Mouse (Mus musculus) liver, postnatal 0 days (tissue): ENCODE data around the gene Arhgef3.

Source experiments
- CTCF ChIP-seq: sonication (generic); IDR thresholded peaks from 2 replicates; pipeline ENCODE4 v1.5.1; 2016; ENCODE audit warnings: antibody characterized with exemption, low read depth
- EP300 ChIP-seq: IDR thresholded peaks from 2 replicates; pipeline ENCODE4 v1.6.1; 2016; ENCODE audit warnings: antibody characterized with exemption, low read depth, mild to moderate bottlenecking

DNA sequence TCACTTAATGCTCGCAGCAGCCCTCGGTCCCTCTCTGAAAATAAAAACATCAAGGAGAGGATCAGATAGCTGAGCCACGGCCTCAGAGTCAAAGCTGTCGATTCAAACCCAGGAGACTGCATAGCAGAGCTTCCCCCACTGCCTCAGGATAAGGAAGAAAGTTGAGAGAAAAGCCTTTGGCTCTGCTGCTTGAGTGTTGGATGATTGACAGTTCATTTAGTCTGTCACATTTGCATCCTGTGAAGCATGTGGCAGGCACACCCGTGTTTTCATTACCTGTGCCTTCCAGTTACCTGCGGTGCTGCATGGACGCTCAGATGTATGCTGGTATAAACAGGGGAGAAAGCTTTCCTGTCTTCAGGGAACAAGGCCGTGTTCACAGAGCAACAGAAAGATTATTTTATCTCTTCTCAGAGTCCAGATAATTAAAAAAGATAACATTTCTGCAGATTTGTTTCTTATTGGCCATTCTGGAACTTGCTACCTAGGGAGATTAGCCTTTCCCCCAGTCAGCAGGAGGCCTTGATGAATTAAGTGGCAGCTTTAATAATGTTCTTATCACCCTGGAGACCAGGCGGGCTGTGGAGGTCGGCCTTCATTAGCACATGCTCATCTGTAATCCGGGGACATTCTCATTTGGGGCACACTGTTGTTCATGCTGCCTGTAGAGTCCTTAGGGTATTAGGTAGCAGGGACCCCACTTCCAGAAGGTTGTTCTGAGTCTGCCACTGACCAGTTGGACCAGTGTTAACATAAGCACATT is 157.6 kb downstream of the Arhgef3 start:
- TF ChIP-seq CTCF: no peak
- no peak for TF ChIP-seq EP300
